Mouse (Mus musculus) hematopoietic stem cell, adult 5-6 weeks (primary cell): Measurements from ENCODE around the gene Plcg2. TPM values are rescaled to one million over a fixed set of nuclear protein-coding genes. Genes with fewer than 3 reads are reported as not detected.

Source experiments
- ATAC-seq, 2 experiments: fragments of 125-278 bp in 1 of 2; replicated peaks in 1 of 2; 2 replicates each; pipeline ENCODE4 v1.8.0; 2016 to 2017; ENCODE audit warnings: inconsistent platforms in 2 of 2, mild to moderate bottlenecking in 2 of 2, moderate number of reproducible peaks in 2 of 2, low read depth in 1 of 2, moderate TSS enrichment in 1 of 2; ENCODE audit not compliant: low FRiP score in 2 of 2, poor library complexity in 2 of 2, severe bottlenecking in 2 of 2, insufficient read depth in 1 of 2, low TSS enrichment in 1 of 2
- total RNA-seq: library from RNA; stranded (forward); fragments of 172-1452, 232-1000 nt; gene quantifications from 2 replicates; pipeline ENCODE4 v1.2.3, GENCODE M21; 2017

Gene Plcg2
- total RNA-seq, 1 experiment from 2014 or later = 121 TPM

- ATAC-seq = peak; percentile 56 to 63
Observed at GRCm38 (mm10) chr8:117577059-117577458, 79.0 kb downstream of the Plcg2 start.

GRCm38 (mm10) chr8:117577883-117578282, 79.8 kb downstream of the Plcg2 start:
- ATAC-seq = no peak

- ATAC-seq = no peak
Observed at GRCm38 (mm10) chr8:117578856-117579255, 80.8 kb downstream of the Plcg2 start.

DNA sequence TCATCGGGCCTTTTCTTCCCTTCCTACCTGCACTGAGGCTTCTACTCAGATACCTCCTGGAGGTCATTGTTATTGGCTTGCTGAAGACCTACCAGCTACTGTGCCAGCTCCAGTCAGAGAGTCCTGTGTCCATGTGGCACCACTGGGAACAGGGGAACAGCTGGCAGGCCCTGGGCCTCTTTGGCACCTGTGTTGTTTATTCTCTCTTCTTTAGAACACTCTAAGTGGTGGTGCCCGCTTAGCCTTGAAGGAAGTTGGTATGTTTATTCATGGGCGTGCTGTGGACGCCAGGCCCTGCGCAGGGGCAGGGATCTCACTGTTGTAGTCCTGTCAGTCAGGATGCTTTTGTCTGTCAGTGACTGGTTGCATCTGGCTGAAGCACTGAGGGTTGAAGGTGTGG, 95.8 kb downstream of the Plcg2 start:
- no peak for ATAC-seq

- ATAC-seq = no peak
Observed at GRCm38 (mm10) chr8:117595001-117595400, 96.9 kb downstream of the Plcg2 start.

DNA sequence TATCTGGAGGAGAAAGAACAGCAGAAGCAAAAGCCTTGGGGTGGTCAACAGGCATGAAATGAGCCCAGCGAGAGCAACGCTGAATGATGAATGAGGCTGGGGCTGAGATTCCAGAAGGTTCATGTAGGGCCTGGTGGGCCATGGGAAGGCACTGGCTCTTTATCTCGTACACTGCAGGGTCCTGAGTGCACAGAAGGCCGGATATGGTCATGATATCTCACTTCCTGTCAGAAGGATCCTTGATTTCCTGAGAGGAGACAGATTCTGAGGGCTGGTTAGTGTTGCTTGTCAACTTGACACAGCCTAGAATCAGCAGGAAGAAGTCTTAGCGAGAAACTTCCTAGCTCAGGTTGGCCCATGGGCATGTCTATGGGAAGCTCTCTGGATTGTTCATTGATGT, 98.7 kb downstream of the Plcg2 start:
- ATAC-seq = peak in 1 of 2 experiments; percentile 38; a peak in 2 of 4 replicates

GRCm38 (mm10) chr8:117600839-117601238, 102.7 kb downstream of the Plcg2 start:
- ATAC-seq = no peak

DNA sequence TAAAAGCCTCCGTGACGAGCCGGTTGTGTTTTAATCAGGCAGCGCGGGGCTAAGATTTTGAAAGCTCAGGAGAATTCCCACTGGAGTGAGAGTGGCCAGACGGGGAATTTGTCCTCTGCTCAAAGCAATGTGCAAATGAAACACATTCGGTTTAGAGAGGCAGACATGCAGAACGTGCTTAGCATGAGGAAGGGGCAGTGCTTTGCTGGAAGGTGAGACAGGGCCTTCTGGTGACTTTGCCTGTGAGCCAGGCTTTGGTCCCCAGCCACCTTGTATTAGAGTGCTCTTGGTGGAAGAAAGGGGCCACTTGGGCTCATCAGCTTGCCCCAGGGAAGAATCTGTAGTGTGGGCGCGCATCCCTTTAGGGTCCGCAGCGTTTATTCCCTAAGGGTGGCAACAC, 106.0 kb downstream of the Plcg2 start:
- no peak for ATAC-seq

- ATAC-seq = no peak
Observed at GRCm38 (mm10) chr8:117604671-117605070, 106.6 kb downstream of the Plcg2 start.

DNA sequence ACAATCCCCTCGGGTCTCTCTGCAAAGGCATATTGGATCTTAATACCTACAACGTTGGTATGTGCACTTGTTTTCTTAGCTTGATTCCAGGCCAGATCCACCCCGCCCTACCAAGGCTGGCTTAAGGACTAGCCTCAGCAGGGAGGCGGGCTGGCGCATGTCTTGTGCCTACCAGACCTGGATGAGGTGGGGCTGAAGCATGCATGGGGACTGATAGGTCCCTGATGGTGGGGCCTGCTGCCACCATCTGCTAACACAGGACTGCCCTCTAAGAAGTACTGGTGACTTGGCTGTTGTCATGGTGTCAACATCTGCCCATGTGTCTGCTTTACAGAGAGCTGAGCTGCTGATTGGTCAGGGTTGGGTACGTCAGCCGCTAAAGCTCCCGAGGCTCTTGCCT, 107.1 kb downstream of the Plcg2 start:
- no peak for ATAC-seq

- ATAC-seq = no peak
Observed at GRCm38 (mm10) chr8:117610506-117610905, 112.4 kb downstream of the Plcg2 start.

GRCm38 (mm10) chr8:117612861-117613260, 114.8 kb downstream of the Plcg2 start:
- ATAC-seq = no peak

DNA sequence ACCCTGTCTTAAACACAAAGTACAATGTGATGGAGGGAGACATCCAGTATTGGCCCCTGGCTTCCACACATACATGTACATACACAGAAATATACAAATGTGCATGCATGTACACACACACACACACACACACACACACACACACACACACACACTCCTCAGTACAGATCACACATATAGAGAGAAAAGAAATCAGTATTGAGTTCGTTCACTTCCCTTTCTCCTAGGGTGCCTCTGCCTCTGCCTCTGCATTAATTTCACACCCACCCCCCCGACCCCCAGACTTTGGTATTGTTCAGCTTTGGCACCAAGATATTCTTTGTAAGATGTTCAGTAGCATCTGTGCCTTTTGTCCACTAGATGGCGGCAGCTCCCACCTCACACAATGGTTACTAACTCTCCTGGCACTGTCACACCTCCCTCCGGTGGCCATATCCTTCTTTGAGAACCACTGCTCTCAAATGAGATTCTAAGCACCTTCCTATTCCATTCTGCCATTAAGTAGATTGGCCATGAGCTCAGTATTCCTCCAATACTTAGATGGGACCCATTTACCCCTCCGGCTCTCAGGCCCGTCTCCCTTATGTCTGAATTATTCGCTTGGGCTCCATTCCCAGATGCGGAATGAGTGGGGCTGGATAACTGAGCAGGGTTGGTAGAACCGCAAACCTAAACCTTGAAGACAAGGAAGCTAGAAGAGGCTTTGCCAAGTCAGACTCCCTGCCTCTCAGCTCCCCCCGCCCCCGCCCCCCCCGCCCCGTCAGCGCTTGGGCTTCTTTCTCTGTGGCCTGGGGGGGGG, 128.1 kb downstream of the Plcg2 start:
- ATAC-seq = peak; percentile 73 to 78

GRCm38 (mm10) chr8:117627096-117627495, 129.0 kb downstream of the Plcg2 start:
- no peak for ATAC-seq

DNA sequence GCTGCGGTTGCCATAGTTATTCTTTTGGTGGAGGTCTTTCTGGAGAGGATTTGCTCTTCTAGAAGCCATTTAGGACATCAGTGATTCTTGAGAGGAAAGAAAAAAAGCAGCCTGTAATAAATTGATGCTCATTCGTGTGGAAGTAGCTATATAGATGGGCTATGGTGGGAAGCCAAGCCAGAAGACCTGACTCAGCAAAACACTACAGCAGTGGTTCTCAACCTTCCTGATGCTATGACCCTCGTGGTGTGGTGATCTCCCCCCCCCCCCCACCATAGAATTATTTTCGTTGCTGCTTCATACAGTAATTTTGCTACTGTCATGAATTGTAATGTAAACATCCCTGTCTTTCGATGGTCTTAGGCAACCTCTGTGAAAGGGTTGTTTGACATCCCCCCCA, 134.4 kb downstream of the Plcg2 start:
- no peak for ATAC-seq

DNA sequence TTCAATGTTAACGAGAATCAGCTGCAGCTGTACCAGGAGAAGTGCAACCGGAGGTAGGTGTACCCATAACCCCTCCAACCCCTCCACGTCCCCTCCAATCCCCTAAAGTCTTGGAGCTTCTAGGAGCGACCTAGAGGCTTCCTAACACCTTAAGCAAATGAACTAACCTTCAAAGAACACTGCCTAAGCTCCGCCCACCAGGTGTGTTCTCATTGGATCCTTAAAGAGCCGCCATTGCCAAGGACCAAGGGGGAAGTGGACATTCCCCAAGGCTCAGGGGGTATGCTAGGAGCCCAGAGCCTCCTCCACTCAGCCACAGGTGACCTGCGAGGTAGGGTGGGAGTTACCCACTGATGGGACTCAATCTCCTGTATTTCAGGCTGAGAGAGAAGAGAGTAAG, 136.3 kb downstream of the Plcg2 start:
- no peak for ATAC-seq

DNA sequence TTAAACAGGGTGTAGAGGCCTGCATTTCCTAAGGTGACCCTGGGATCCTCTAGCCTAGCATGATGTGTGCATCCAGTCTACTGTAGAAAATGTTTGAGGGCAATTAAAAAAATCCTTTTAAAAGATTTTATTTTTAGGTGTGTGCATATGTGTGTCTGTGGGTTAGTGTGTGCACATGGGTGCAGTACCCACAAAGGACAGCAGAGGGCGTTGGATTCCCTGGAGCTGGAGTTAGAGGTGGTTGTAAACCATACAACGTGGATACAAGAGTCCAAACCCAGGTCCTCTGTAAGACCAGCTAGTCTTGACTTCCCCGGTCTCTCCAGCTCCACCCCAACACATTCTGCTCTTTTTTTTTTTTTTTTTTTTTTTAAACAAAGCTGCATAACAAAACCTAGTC, 139.4 kb downstream of the Plcg2 start:
- ATAC-seq = no peak

- 0 out of 4 replicates have a peak, but pooled peaks of 1 of the 2 experiments have one; percentile 32 for ATAC-seq
Observed at GRCm38 (mm10) chr8:117639631-117640030, 141.5 kb downstream of the Plcg2 start.

DNA sequence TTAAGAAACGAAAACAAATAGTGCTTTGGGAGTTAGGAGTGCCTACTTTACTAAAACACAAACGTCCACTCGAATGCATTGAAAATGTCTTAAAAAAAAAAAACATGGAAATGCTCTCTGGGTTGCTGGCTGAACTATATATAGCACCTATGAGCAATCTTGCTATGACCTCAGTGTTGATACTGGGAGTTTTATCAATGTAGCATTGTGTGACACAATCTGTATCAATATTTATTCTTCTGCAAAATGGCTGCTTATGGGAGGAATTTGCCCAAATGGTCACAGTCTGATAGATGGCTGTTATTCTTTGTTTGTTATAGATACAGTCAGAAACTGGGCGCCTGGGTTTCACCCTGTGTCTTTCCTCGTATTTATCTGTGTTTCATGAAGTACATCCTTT, 147.4 kb downstream of the Plcg2 start:
- no peak for ATAC-seq
